Mouse (Mus musculus): ENCODE measurements around the gene Gm9833.

Gene Gm9833

GRCm38 (mm10) chr3:10121956-10122739 lies 34.2 kb downstream of the Gm9833 start:
- DNase-seq (ENCODE audit: low spot score in 2 of 2): no peak

DNA sequence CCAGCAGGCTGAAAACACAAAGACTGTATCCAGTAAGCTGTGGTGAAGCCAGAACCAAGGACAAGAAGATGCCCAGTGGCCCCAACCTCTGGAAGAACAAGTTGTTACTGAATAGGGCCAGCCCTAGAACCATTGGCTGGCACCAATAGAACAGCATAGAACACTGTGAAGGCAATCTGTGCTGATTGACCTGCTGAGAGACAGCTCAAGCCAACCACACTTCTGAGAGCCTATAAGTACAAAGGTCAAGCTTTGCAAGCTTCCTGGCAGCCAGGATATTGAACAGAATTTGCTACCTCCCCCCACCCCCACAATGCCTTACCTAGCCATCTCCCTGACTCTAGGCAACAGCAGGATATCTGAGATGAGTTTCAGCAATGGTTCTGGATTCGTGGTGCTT lies 35.7 kb downstream of the Gm9833 start:
- no peak for DNase-seq (ENCODE audit: low spot score in 2 of 2)

GRCm38 (mm10) chr3:10124071-10124470 lies 36.2 kb downstream of the Gm9833 start:
- DNase-seq (ENCODE audit: low spot score in 2 of 2): no peak

DNA sequence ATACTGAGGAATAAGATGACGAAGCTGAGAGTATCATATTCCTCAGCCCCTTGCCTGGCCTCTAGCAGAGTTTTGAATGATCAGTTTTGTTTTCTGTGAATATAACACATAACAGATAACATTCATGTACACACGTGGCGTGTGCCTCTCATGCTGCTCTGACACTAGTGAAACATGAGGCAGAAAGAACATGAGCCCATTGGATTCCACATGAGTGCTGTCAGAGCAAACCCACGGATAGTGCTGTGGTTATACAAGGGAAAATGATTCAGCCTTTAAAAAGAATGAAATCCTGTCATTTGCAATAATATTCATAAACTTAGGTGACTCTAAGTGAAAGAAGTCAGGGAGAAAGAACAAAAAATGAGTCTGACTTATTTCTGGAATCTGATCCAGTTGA lies 37.4 kb downstream of the Gm9833 start:
- DNase-seq (ENCODE audit: low spot score in 2 of 2): no peak

GRCm38 (mm10) chr3:10126036-10126435 lies 38.1 kb downstream of the Gm9833 start:
- no peak for DNase-seq (ENCODE audit: low spot score in 2 of 2)

DNA sequence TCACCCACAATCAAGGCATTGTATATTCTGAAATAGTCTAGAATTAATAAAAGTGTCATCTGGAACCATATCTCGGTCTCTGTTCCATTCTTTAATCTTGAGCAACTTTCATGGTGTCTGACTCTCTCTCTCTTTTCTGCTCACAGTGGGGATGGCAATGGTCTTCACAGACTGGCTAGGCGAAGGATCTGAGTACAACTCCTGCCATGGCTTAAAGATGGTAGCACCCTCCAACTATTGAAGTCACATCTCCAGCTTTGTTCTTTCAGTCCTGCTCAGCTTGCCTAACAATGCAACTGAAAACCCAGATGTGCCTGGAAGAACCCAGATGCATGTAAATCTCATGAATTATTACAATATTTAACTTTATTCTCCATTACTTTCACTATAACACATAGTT lies 38.6 kb downstream of the Gm9833 start:
- no peak for DNase-seq (ENCODE audit: low spot score in 2 of 2)

DNA sequence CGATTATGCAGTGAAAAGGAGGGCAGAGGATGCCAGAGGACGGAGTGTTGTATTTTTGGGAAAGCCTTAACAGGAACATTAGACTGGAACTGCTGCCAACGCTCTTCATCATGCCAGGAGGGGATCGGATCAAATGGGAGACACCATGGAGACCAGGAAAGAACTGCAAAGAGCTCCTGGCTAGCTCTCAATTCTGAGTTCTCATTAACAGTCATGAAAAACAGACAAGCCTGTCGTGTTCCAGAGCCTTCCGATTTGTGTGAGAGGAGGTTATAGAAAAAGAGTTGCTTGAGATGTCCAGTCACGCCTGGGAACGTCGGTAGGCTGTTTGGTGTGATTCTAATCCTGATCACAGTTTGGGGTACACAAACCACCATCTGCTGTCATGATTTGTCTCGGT lies 39.0 kb downstream of the Gm9833 start:
- no peak for DNase-seq (ENCODE audit: low spot score in 2 of 2)

- DNase-seq (ENCODE audit: low spot score in 2 of 2): no peak
Measured at GRCm38 (mm10) chr3:10127505-10127904, 39.6 kb downstream of the Gm9833 start.
